8 mouse cellular contexts compared by ENCODE assay signal in genomic region chr2:129699484-129700158, GRCm38 (mm10). TPM values are rescaled to one million over a fixed set of nuclear protein-coding genes. Genes with fewer than 3 reads are reported as not detected.
DNase-seq lines count a peak whose midpoint lies in the region; ATAC-seq lines count a peak whose summit lies in the region.

Pdyn (minus strand) TSS chr2:129699844.

- H3K9ac ChIP-seq in heart, embryonic 11.5 days (ENCODE audit: low read depth, low read length) = no peak within 1 kb of the TSS
- H3K9ac ChIP-seq in hindbrain, embryonic 12.5 days = peak within 1 kb of the TSS; percentile 37; the same call in 1 of the 2 replicates
- no peak within 1 kb of the TSS for H3K9ac ChIP-seq in midbrain, embryonic 12.5 days (replicated peaks)

- H3K4me2 ChIP-seq in heart, embryonic 11.5 days = peak within 1 kb of the TSS; percentile 52
- peak within 1 kb of the TSS; percentile 45 for H3K4me2 ChIP-seq in hindbrain, embryonic 12.5 days (replicated peaks)
- peak within 1 kb of the TSS; percentile 52 for H3K4me2 ChIP-seq in midbrain, embryonic 12.5 days (replicated peaks)

- no peaks in the 10 kb centered on the region for H3K9me3 ChIP-seq in heart, embryonic 11.5 days (replicated peaks; ENCODE audit: control insufficient read depth, low read length)
- H3K9me3 ChIP-seq in hindbrain, embryonic 12.5 days (replicated peaks) = no peaks in the 10 kb centered on the region
- no peaks in the 10 kb centered on the region for H3K9me3 ChIP-seq in midbrain, embryonic 12.5 days

- no peaks in the 10 kb centered on the region for H3K4me1 ChIP-seq in heart, embryonic 11.5 days (ENCODE audit: control insufficient read depth, insufficient read depth, low read length)
- peaks cover 4% of the 10 kb centered on the region for H3K4me1 ChIP-seq in hindbrain, embryonic 12.5 days
- peaks cover 8% of the 10 kb centered on the region for H3K4me1 ChIP-seq in midbrain, embryonic 12.5 days

- H3K36me3 ChIP-seq in heart, embryonic 11.5 days (ENCODE audit: control insufficient read depth, insufficient read depth, low read length) = no peaks in the 10 kb centered on the region
- no peaks in the 10 kb centered on the region for H3K36me3 ChIP-seq in hindbrain, embryonic 12.5 days
- no peaks in the 10 kb centered on the region for H3K36me3 ChIP-seq in midbrain, embryonic 12.5 days

- peaks cover 30% of the 10 kb centered on the region for H3K27me3 ChIP-seq in heart, embryonic 11.5 days (ENCODE audit: control insufficient read depth, insufficient read depth, low read length)
- peaks cover 40% of the 10 kb centered on the region for H3K27me3 ChIP-seq in hindbrain, embryonic 12.5 days
- H3K27me3 ChIP-seq in midbrain, embryonic 12.5 days = peaks cover 52% of the 10 kb centered on the region

- no peak within 1 kb of the TSS for H3K27ac ChIP-seq in heart, embryonic 11.5 days (ENCODE audit: low read depth, low read length)
- H3K27ac ChIP-seq in hindbrain, embryonic 12.5 days = no peak within 1 kb of the TSS
- H3K27ac ChIP-seq in midbrain, embryonic 12.5 days (replicated peaks) = no peak within 1 kb of the TSS

- no peak for DNase-seq in heart, postnatal 10 days
- peak; percentile 58 for DNase-seq in ZHBTc4 (ENCODE audit: low read depth, low spot score)
- DNase-seq in testis, postnatal 14 days (ENCODE audit: low spot score) = no peak
- no peak for DNase-seq in ovary, postnatal 36 days (ENCODE audit: low spot score)
- DNase-seq in testis, postnatal 10 days (ENCODE audit: low spot score) = no peak

- no peak for ATAC-seq in heart, embryonic 11.5 days (replicated peaks; ENCODE audit: insufficient number of reproducible peaks, low FRiP score, low TSS enrichment)
- peak; percentile 59; the same call in 1 of the 2 replicates for ATAC-seq in hindbrain, embryonic 12.5 days (ENCODE audit: low FRiP score)
- peak; percentile 70; the same call in 1 of the 2 replicates for ATAC-seq in midbrain, embryonic 12.5 days (ENCODE audit: low FRiP score, low read depth)

- 11% methylated on average over 20 of the region's 20 CpGs for WGBS in heart, embryonic 11.5 days (ENCODE audit: insufficient replicate concordance)
- 9% methylated on average over 20 of the region's 20 CpGs for WGBS in hindbrain, embryonic 12.5 days
- 10% methylated on average over 20 of the region's 20 CpGs for WGBS in midbrain, embryonic 12.5 days

- H3K4me3 ChIP-seq in heart, embryonic 11.5 days (ENCODE audit: low read depth, low read length) = peak within 1 kb of the TSS; percentile 25
- H3K4me3 ChIP-seq in hindbrain, embryonic 12.5 days = peak within 1 kb of the TSS; percentile 19; the same call in 1 of the 2 replicates
- peak within 1 kb of the TSS; percentile 28 for H3K4me3 ChIP-seq in midbrain, embryonic 12.5 days

- intact Hi-C loops in heart, postnatal 10 days (cut with DNase I) = no loop called here

RNA-seq across cellular contexts. Expression of gene Pdyn, which starts in this region (rescaled TPM):
- polyA plus RNA-seq in heart, embryonic 11.5 days (2014; fragmentation: Nextera tagmentation; extraction: Ambion mirVana) = 0.27 and 0.41 TPM in 2 replicates
- not detected for total RNA-seq in heart, postnatal 10 days (2021)
- polyA plus RNA-seq in hindbrain, embryonic 12.5 days (2016; fragmentation: Nextera tagmentation; extraction: Ambion mirVana) = 7.5 and 10.3 TPM in 2 replicates
- 1.4 and 1.6 TPM in 2 replicates for polyA plus RNA-seq in midbrain, embryonic 12.5 days (2016; fragmentation: Nextera tagmentation; extraction: Ambion mirVana)
